Mouse (Mus musculus) adrenal gland, postnatal 4 days (tissue): ENCODE results near the gene Frzb. TPM values are rescaled to one million over a fixed set of nuclear protein-coding genes. Genes with fewer than 3 reads are reported as not detected.

Experiments
- DNase-seq, 2 experiments: peaks; one replicate each; pipeline ENCODE4 v3.0.0; 2021 to 2022; ENCODE audit warnings: low spot score in 2 of 2, mixed read lengths in 2 of 2
- total RNA-seq, 2 experiments: library from RNA; stranded (reverse); gene quantifications; 2 replicates each; pipeline ENCODE4 v1.2.3; 2021

Gene Frzb
- total RNA-seq, 2 experiments from 2014 or later, result 64.2 to 68.4 TPM

DNA sequence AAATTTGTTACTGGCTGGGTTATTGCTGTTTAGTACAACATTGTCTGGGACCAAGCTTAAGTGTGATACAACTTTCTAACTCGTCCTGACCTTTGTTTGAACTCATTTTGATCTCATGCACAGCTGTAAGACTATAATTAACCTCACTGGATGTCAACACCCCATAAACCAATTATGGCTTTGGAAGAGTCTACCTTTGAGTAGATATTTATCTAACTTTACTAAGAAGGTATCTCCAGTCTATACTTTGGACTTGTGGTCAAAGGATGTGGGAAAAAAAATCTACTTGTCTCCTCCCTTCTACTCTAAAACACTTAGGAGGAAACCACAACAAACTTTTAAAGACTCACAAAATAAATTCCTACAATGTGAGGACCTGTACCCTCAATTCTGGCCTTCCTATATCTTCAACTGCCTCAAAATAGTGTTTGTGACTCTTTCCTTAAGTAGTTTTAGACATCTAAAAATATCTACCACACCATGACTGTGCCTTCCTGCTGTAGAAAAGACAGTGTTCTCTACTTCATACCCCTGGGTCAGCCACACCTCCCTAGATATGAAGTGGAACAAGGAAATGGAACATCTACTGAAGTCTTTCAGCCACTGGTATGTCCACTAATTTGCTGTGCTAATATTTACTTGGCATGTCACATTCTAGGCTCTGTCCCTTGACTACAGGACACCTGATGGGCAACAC, 16.9 kb downstream of the Frzb start:
- DNase-seq, result no peak

DNA sequence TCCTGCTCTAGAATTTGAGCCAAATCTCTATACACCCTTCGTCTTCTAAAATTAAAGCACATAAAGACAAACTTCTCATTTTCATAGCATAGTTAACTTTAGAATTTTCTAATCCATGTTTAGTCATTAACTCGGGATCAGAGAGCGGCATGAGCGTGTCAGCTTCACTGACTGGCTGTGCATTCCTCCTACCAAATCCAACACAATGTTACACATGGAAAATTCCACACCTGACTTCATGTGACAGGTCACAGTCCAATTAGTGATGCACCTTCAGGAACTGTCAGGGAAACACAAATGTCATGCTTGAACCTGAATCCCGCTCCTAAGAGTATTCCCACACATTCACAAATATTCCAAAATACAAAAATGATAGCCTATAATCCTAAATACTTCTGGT, 24.3 kb downstream of the Frzb start:
- DNase-seq, result no peak

- DNase-seq, result no peak
Observed at GRCm38 (mm10) chr2:80421990-80422389, 25.4 kb downstream of the Frzb start.

- no peak for DNase-seq
Observed at GRCm38 (mm10) chr2:80416286-80416685, 31.1 kb downstream of the Frzb start.

- no peak for DNase-seq
Observed at GRCm38 (mm10) chr2:80414387-80414786, 33.0 kb downstream of the Frzb start.

DNA sequence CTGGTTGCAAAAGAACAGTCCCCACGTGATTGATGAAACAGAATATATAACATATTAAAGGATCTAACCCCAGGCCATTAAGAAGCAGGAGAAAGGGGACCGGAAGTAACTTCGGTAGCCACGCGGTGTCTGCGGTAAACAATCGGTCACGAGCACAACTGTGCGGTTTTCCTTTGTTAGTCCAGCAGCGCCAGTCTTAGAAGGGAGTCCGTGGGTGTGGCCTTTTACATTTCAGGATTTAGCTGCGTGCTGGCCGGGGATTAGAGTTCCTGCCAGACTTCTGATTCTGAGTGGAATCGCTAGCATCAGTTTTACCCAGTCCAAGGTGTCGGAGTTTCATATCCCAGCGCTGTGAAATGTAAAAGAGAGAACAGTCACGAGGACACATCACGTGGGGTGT, 34.3 kb downstream of the Frzb start:
- no peak for DNase-seq

DNA sequence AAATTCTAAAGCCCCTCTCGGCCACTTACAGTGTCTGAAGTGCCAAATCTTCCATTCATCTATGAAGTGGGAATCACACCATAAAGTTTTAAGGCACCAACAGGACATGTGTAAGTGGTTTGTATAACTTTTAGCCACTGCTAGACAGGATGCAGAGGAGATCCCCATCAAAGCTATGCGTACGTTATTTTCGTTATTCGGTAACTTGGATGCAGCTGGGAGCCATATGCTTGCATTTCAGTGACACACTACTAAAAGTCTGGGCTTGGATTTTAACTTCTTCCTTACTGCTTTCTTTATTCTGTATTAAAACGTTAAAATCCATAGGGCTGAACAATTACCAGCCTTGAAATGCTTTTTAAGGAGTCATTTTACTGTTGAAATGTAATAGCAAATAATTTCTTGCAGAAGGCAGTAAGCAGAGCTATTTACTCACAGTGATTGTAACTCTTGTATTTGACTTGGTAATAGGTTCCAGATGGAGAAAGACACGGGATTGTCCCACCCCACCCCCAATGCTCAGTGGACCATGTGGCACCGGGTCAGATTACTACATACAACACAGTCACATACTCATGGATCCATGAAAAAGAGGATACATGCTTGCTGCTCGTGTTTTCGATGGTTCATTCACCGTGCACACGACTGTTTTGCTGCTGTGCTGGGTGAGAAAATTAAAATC, 37.4 kb downstream of the Frzb start:
- no peak for DNase-seq

- no peak for DNase-seq
Observed at GRCm38 (mm10) chr2:80404770-80405169, 42.7 kb downstream of the Frzb start.

DNA sequence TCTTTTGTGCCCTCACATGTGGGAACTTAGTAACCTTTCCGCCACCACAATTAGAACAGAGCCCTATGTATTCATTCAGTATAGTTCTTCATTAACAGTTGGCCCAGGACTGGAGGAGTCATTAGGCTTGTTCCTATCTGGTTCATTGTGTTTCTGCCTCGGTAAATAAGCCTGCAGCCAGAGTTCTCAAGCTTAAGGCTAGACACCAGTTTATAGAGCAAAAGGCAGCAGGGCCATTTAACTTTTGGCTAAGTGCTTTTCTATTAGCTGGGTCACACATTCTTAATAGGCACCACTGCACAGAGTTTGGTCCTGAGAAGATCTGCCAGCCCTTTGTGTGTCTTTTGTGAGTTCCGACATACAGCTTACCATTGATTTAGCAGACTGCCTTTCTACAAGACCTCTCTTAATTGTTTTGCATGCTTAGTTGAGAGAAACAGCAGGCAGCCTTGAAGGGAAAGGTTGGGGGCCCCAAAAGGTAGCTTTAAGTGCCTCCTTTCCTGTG, 48.8 kb downstream of the Frzb start:
- DNase-seq, result no peak

- DNase-seq, result no peak
Observed at GRCm38 (mm10) chr2:80396864-80397263, 50.6 kb downstream of the Frzb start.

- DNase-seq, result no peak
Observed at GRCm38 (mm10) chr2:80396057-80396456, 51.4 kb downstream of the Frzb start.

DNA sequence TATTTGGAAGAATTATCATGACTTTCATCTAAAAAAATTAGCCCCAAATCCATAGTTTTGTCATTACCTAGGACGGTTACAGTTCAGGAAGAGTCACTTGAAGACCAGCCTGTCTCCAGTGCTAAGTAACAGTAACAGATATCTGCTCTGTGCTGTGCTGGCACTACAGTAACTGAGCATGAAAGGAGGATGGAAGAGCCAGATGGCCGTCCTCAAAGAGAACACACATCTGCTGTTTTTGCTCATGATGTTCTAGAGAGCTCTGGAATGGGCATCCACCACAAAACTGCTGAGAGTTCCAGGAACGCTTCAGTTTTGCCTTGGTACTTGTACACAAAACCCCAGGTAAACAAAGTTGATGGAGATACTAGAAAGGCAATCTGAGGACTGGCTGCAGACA, 59.1 kb downstream of the Frzb start:
- no peak for DNase-seq

GRCm38 (mm10) chr2:80387668-80388067, 59.8 kb downstream of the Frzb start:
- no peak for DNase-seq

DNA sequence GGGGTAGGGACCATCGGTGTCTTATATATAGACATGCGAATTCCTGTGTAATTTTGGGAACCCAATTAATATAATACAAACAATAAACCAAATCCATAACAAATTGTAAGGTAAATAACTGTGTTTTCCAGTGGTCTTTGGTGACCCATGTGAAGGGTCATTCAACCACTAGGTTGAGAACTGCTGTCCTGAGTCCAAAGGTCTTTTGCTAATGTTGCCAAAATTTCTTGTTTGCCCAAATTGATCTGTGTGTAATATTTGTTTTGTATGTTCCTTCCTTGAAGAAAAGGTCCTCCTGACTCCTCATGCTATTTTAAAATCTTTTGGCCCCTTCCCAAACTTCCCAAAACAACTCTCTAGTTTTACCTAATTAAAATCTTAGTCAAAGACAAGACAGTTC, 61.2 kb downstream of the Frzb start:
- no peak for DNase-seq

GRCm38 (mm10) chr2:80384447-80384846, 63.0 kb downstream of the Frzb start:
- no peak for DNase-seq

GRCm38 (mm10) chr2:80379848-80380247, 67.6 kb downstream of the Frzb start:
- DNase-seq, result no peak

DNA sequence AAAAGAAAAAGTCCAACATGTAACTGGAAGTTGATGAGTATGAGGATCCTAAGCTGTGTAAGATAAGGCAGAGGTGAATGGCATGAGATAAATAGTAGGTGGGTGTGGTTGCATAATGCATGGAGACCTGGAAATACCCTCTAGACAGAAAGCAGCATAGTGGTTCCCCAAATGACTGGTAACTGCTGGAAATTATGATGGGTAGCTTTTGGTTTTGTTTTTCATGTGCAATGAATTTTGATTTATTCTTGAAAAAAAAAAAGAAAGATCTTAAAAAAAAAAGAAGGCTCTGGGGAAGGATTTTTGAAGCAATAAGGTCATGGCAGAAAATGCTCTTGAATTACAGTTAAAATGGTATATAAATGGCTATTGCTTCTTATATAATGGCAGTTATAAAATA, 72.5 kb downstream of the Frzb start:
- no peak for DNase-seq

- DNase-seq, result no peak
Observed at GRCm38 (mm10) chr2:80371458-80371857, 76.0 kb downstream of the Frzb start.

Other genes with a start within 250 kb of the Frzb start
- not detected for gene Prdx6b, start 155.2 kb downstream of the Frzb start, total RNA-seq
- gene Dnajc10, start 132.2 kb downstream of the Frzb start, total RNA-seq, result 10 to 100 TPM; 68.5 to 74.9 TPM
- gene Nckap1, start 133.8 kb upstream of the Frzb start, total RNA-seq, result 100 to 1,000 TPM; 130 to 133 TPM
- 10 to 100 TPM; 14.4 to 15.6 TPM for gene Dusp19, start 169.4 kb upstream of the Frzb start, total RNA-seq
- gene Nup35, start 169.6 kb upstream of the Frzb start, total RNA-seq, result 10 to 100 TPM; 15.7 to 18.0 TPM